Mouse (Mus musculus): Measurements from ENCODE around the gene Mknk1.
A peak's percentile ranks its signal among the peaks of the same experiment; 100 is the strongest.

Gene Mknk1

DNA sequence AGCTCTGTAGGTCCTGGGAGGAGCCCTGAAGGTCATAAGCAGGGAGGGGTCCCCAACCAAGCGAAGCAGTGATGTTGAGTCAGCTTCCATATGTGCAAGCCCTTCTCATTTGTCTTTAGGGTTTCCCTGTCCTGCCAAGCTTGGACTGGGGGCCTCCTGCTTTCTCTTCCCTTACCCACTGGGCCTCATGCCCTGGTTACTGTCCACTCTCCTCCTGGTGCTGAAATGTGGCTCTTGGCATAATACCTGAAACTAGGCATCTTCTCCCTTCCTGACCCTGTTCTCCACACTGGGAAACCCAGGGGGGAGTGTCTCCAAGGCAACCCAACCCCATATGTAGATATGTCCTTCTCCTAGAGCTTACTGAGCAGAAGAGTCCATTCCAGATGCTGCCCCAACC lies 47.9 kb downstream of the Mknk1 start:
- no peak for DNase-seq (ENCODE audit: extremely low read depth, low read depth, low spot score)

GRCm38 (mm10) chr4:115890066-115890465 lies 51.1 kb downstream of the Mknk1 start:
- no peak for DNase-seq (ENCODE audit: extremely low read depth, low read depth, low spot score)

DNA sequence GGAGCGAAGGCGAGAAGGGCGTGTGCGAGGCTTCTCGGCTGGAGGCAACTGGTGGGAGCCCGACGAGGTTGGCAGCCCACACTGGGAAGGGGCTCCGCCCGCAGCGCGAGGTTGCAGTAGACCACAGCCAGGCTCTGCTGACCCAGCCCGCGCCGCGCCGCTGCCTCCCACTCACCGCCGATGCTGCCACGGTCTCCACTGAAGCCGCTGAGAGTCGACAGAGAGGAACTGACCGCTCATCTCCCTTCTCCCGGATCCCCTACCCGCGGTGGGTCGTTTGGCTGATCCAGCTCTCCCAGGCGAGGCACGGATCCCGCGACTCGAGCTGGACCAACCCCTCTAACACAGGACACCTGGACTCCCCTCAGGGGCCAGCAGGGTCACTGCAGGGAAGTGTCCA lies 51.6 kb downstream of the Mknk1 start, which contains the start of gene 6430628N08Rik:
TSS of gene 6430628N08Rik (plus strand) at position 113 of the 400 bp plus-strand sequence.
- DNase-seq (ENCODE audit: extremely low read depth, low read depth, low spot score), result no peak

- DNase-seq (ENCODE audit: extremely low read depth, low read depth, low spot score), result no peak
Observed at GRCm38 (mm10) chr4:115894281-115894680, 55.3 kb downstream of the Mknk1 start.

GRCm38 (mm10) chr4:115897901-115898631 lies 59.1 kb downstream of the Mknk1 start:
- DNase-seq (ENCODE audit: extremely low read depth, low read depth, low spot score), result no peak

DNA sequence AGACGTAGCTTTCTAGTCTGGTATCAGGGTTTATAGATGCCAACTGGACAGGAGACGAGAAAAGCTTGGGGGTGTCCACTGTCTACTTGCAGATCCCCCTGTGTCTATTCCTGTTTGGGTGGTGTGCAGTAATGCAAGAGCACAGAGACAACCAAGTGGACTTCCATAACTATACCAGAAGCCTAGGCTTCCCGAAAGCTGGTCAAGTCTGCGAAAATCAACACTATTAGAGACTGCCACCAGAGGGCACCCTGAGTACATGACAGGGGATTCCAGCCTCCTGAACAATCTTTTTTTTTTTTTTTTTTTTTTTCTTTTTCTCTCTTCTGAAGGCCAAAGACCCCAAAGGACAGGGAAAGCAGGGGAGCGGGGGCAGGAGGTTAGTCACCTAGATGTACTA lies 63.8 kb downstream of the Mknk1 start:
- DNase-seq (ENCODE audit: extremely low read depth, low read depth, low spot score), result no peak

DNA sequence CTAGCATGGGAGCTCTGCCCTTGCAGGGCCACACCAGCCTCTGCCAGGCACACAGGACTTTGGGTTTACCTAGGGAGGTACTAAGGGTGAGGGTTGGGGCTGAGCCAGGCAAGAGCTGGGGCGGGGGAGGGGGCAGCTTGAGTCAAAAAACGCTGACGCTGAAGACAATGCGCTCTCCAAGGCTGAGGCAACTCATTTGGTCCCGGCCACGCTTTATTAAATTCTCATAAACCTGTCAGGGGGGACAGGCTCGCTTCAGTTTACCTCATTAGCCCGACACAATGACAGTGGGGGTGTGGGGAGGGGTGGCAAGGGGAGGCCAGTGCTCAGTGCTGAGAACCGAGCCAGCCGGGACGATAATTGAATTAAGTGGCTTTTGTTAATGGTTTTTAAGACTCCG lies 65.4 kb downstream of the Mknk1 start:
- DNase-seq (ENCODE audit: extremely low read depth, low read depth, low spot score), result no peak

DNA sequence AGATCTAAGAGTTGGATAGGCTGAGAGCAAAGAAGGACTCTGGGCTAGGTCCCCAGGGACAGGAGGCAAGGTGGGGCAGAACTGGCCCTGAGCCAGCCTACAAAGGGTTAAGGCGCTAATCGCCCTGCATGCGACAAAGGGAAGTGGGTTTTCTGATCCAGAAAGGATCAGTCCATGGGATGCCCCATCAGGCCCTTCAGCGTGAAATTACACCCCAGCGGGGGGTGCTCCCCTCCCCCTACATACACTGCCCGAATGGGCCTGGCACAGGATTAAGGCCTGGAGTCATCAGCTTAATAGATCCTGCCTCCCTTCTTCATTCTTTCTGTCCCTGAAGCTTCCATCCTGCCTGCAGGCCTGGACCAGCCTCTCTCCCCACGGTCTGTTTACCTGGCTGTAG lies 66.7 kb downstream of the Mknk1 start:
- no peak for DNase-seq (ENCODE audit: extremely low read depth, low read depth, low spot score)

- no peak for DNase-seq (ENCODE audit: extremely low read depth, low read depth, low spot score)
Observed at GRCm38 (mm10) chr4:115906791-115907190, 67.8 kb downstream of the Mknk1 start.

DNA sequence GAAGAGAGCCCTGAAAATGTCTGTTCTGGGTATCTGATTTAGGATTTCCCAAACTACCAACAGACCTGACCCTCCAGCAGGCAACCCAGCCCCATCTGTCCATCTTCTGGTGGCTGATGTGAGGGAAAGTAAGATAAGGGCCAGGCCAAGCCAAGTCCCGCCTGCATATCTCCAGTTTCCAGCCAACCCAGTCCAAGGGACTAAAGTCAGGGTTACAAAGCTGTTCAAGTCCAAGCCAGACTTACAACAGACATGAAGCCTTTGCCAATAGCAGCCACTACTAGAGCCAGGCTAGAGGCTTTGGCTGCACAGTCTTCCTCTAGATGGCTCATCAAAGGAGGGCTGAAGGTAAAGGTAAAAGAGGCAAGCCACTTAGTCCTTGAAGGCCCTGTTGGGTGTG lies 69.0 kb downstream of the Mknk1 start:
- peak; percentile 82 for DNase-seq (ENCODE audit: extremely low read depth, low read depth, low spot score)

- DNase-seq (ENCODE audit: extremely low read depth, low read depth, low spot score), result peak; percentile 88
Observed at GRCm38 (mm10) chr4:115908641-115909040, 69.6 kb downstream of the Mknk1 start.

DNA sequence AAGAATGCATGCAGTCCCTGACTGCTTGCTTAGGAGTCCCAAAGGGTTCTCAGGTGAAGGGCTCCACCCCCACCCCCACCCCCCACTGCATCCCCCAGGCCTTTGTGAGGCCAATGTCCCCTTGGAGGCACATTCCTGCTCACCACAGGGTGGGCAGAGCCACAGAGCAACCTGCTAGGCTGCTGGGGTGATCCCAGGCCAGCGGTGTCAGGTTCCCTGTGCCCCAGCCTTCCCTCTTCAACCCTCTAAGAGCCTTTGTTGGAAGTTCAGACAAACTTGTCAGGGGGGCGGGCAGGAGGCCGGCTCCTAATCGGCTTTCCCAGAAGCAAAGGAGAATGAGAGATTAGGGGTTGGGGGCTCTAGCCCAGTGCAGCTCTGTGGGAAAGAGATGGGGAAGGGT lies 72.6 kb downstream of the Mknk1 start:
- no peak for DNase-seq (ENCODE audit: extremely low read depth, low read depth, low spot score)

- no peak for DNase-seq (ENCODE audit: extremely low read depth, low read depth, low spot score)
Observed at GRCm38 (mm10) chr4:115919911-115920310, 80.9 kb downstream of the Mknk1 start.

DNA sequence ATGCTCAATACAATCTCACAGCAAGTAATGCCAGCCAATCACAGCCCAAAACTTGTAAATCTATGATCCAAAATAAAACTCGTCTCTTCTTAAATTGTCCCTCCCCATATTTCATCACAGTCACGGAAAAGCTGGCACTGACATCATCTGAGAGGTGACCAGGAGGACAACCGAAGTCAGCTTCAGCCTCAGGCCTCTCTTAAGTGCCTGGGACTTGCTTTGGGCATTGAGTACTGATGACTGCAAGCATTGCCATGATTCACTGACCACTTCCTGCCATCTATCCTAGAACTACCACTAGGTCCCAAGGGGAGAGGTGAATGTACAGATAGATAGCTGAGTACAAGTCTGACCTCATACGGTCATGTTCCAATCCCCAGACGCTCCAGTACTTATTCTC lies 83.7 kb downstream of the Mknk1 start:
- no peak for DNase-seq (ENCODE audit: extremely low read depth, low read depth, low spot score)

DNA sequence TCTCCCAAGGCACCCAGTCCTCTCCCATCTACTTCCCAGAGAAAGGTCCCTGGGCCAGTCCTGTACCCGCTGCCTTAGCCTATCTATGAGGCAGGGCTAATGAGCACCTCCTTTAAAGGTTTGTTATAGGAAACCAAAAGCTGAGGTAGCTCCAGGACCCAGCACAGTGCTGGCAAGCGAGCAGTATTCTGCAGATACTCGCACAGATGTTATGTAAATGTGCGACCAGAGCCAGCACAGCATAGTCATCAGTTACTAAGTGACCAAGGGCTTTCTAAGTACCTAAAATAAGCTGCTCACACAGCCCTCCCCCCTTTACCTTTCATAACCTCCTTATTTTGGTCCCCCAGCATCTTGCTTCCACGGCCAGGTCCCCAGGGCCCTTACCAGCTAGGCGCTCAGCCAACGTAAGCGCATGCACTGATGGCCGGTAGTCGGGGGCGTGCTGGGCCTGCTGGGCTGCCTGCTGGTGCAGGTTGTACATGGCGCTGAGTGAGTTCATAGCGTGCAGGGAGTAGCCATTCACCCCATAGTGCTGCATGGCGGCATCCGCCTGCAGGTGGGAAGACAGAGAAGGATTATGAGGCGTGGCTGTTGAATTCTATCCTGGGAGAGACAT lies 84.4 kb downstream of the Mknk1 start:
- no peak for DNase-seq (ENCODE audit: extremely low read depth, low read depth, low spot score)

DNA sequence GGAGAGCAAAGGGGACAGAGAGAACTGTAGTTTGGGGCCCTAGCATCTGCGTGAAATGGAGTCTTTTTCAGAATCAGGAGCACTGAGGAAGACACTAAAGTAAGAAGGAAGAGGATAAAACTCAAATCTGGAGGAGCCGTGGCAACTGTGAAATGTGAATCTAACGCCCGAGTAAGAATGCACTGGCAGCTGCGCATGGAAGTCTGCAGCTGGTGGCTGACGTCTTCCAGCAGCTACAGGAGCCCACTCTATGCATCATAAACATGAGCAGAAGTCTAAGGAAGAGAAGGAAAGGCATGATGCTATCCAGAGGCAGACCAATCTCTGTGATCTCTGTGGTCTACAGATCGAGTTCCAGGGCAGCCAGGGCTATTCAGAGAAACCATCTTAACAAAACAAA lies 88.6 kb downstream of the Mknk1 start:
- DNase-seq (ENCODE audit: extremely low read depth, low read depth, low spot score), result no peak
